Mouse (Mus musculus): ENCODE results near the gene Dcdc2c.

DNA sequence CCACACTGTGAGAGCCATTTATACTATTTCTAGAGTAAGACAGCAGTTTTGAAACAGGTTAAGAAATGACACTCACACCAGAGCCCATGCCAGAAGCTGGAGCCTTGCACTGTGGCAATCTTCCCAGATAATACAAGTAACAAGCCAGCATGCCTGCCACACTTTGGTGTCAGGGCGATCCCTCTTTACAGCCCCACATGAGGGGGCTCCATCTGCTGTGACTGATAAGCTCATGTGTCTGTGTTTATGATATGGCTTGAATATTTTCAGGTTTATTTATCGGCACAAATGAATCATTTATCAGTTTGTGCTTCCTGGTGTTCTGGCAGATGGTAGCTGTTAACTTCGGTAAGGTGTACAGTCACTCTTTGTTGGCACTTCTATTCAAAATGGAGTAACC is 25.9 kb upstream of the Dcdc2c start:
- TF ChIP-seq CTCF (IDR thresholded peaks at IDR 0.05; ENCODE audit: low read depth) (no peak), EP300 (IDR thresholded peaks at IDR 0.05; ENCODE audit: low read depth) (no peak)
